Mouse (Mus musculus): ENCODE data around the gene Rcan2.
A peak's percentile ranks its signal among the peaks of the same experiment; 100 is the strongest.

Gene Rcan2

DNA sequence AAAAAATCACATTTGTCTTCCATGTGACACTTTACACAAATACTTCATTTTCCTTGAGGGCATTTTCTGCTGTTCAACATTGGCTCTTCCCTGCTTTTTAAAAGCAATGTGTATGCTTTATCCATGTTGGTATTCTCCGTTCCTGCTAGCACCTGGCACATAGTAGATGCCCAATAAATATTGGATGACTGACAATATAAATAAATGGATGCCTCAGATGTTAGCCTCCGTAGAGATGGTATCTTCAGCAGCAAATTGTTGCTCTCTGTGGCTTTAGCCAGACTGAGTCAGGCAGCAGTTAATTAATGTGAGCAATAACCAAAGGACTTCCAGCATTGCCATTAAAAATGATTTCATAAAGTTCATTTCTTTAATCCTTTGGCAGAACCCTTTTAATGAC lies 223.9 kb downstream of the Rcan2 start:
- no peak for DNase-seq

DNA sequence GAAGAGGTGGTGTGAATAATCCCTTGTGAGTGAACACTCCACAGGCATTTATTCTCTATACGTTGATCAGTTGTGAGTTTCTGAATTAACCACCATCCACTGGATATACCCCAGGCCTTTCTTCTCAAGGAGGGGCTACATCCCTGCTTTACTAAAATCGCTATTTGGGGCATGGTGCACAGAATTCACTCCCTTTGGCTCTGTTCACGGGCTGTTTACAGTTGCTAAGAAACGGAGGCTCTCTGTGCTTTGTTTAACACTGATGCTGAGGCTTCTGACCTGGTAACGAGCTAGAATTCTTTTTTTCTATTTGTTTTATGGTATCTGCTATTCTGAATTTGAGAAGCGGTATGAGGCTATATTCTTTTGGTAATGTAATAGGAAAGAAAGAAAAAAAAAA lies 224.8 kb downstream of the Rcan2 start:
- no peak for DNase-seq

DNA sequence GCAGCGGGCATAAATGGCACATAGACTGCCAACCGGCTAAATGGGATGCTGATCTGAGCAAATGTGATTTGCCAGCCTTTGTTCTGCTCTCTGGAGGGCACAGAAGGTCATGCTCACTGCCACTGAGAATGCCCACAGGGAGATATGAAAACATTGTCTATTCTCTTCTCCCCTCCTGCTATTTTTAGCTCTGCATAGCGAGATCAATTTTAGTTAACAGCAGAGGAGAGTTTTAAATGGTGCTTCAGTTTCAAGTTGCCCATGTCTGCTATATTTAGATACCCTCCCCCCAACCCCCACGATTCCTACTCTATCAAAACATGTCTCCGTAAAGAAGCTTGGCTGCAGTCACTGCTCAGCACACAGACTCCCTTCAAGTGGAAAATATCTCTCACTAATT lies 225.2 kb downstream of the Rcan2 start:
- DNase-seq = no peak

DNA sequence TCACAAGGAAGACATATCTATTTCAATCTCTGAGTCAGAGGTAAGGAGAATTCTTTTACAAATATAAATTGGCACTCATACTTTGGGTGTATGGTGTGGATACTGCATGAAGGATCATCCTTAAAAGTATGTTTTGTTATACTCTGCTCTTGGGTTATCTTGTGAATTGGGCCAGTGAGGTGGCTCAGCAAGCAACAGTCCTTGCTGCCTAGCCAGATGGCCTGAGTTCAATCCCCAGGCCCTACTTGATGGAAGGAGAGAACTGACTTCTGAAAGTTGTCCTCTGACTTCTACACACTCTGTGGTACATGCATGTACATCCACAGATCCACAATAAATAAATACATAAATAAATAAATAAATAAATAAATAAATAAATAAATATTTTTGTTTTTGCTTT lies 225.6 kb downstream of the Rcan2 start:
- no peak for DNase-seq

DNA sequence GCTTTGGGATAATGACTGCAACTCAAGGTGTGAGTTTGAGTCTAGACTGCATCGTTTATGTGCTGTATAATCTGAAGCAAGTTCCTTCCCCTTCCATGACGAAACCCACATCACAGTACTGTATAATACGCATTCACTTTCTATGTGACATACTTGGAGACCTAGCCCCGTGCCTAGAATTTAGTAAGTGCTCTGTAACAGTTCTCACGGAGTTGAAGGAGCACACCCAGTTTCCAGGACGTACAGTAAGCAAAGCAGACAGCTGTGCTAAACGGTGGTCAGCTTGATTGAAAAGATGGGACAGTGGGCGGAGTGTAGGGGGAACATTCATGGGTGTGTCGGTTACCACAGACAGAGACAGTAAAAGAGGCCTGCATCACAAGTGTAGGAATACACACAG lies 226.2 kb downstream of the Rcan2 start:
- DNase-seq = no peak

DNA sequence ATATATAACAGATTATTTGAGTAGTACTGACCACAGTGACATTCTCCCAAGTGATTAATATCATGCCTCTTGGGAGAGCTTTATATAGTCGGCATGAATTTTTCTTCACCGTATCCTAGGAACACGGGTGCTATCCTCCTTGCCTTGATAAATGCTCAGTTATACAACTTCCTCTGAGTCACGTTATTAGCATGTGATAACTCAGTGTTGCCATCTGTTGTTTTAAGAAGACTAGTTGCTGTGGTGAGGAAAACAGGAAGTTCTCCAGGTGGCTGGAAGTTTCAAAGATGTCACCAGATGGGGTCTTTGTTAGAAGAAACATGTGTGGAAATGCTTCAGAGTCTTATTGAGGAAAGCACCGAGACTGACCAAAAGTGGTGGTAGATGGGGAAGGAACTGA lies 228.5 kb downstream of the Rcan2 start:
- no peak for DNase-seq

DNA sequence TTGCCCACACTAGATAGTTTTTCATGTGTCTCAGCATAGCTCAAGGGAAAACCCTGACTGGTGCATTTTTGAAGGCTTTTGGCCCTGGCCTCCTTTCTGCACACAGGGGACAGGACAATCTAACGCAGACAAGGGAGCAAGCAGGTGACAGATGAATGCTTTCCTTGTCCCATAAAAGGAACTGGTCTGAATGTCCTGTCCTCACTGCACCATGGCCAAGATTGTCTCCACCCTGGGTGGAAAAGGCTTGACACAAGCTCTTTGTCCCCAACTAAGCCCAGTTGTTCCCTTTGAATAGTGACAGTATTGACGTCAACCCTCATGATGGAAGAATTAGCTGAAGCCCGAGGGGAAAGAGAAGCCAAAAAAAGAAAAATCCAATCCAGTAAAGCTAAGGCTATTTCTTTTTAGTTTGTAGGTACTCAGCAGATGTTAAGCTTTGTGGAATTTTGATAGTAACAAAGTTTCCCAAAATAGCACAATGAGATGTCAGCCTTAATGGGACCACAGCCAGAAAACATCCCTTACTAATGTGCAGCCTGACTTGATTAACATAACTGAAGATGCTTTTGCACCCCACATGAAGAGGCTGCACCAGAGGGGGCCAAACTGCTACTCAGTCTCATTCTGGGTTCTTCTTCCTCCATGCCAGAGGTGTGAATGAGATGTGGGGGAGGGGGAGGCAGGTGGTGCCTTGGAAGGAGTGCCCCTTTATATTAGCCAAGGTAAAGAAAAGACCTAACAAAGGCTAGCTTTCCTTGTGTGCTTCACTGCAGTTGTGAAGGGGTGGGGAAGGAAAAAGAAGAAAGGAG lies 229.8 kb downstream of the Rcan2 start:
- peak in 1 of 2 experiments; percentile 3 for DNase-seq

DNA sequence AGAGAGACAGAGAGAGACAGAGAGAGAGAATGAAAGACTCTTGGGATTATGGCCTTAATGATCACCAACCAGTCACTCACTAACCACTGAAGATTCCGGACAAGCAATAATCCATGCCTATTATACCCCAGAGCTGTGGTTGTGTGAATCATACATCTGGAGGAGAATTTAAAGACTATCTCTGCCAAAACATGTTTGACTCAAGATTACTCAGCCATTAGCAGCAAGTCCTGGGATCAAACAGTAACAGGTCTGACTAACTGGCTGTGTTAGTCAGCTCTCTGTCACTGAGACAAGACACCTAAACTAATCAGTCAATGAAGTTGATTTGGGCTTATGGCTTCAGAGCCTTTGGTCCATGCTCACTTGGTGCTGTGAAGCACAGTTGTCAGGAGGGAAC lies 233.9 kb downstream of the Rcan2 start:
- DNase-seq = no peak

DNA sequence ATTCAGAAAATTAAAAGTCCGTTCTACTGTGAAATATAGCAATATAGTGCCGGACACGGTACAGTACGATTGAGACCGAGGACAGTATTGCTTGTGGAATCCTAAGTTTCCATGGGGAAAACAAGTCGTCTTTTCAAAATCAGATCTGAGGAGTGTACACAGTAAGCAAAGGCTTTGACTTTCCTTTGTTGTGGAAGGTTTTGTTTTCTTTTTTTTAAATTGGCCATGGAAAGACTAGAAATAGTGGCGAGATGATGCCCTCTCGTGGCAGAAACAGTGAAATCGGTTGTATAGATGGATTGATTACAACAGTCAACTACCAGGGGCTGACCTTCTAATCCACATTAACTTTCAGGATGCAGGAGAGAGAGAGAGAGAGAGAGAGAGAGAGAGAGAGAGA lies 237.5 kb downstream of the Rcan2 start:
- peak; percentile 66 to 69 for DNase-seq

DNA sequence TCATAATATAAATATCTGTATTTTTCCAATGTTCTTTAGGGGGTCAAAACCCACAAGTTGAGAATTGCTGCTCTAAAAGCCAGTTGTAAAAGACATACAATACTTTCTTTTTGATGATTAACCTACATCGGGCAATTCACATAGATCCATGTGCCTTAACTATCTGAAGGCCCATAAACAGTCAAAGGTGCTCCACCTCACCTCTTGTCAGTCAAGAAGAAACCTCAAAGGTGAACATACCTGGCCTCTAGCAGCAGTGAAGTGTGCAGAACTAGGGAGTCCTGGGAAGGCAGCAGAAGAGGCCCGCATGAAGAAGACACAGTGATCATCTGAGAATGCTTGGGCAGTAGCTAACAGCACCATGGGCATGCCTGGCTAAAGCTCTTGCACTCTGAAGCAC lies 239.3 kb downstream of the Rcan2 start:
- no peak for DNase-seq

DNA sequence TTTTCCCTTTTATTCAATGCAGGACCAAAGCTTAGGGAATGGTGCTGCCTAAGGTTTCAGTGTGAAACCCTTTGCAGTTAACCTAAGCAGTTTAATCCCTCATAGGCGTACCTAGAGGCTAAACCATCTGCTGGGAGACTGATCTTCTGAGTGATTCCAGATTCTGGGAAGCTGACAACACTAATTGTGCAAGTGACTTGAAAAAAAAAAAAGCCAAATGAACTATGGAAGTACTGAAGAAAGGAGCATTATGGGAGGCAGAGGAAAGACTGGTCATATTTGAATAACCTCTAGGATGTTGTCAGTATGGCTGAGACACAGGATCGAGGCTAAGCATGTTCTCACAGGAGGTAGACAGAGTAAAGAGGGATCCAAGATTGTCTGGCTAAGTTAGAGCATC lies 241.2 kb downstream of the Rcan2 start:
- no peak for DNase-seq

DNA sequence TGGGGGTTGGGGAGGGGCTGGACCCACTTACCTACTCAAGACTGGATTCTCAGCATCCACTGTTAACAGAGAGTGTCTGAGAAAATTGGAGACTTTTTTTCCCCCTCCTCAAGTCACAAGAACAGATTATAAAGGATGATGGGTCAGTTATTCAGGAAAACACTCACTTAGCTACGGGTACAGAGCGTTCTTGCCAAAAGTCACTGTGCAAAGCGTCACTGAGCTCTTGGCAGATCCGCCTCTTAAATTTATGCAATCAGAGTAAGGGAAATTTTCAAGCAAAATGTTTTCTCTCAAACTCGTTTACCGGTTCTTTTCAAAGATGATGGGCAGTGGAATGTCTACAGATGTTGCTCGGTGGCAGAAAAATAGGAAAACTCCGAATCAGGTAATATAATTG lies 241.7 kb downstream of the Rcan2 start:
- no peak for DNase-seq

DNA sequence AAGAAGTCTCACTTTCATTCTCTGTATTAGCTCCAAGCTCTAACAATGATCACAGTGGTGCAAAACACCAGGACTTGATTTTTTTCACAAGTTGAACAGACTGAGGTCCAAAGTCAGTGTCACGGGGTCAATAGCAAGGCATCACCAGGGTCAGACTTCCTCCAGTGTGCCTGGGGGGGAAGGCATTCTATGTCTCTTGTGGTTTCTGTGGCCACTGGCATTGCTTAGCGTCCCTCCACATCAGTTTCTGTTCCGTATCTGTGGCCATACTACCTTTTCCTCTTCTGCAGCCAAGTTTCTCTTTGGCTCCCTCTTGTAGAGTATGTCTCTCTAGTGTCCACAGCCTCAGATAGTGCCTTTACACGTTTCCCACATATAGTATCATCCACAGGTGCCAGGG lies 252.3 kb downstream of the Rcan2 start:
- DNase-seq = no peak

DNA sequence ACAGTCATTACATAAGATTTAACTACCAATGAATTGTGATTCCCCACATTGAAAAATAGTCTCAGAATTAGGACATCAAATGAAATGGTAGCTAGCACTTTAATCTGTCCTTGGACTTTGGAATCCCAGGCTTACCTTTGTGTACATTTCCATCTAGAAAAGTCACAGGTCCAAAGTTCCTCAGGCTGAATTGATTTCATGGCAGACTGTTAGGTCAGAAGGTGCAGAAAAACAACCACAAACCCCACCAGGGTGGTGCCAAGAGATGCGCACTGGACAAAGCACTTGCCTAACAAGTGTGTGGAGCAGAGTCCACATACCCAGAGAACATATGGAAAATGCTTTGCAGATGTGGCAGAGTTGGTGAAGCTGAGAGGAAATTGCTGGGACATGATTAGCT lies 256.0 kb downstream of the Rcan2 start:
- DNase-seq = no peak

DNA sequence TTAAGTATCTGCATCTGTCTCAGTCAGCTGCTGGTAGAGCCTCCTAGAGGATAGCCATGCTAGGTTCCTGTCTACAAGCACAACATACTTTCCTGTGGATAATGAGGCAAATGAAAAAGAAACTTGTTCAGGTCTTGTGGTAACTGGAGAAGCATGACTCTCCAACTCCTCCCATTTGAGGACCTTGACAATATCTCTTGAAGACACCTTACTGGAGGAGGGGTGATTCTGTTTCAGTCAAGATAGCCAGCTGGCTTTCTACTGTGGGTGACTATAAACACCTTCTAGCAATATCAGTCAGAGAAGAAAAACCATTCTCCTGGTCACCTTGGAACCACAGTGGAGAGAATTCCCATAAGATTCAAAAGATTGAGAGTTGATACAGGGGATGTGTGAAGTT lies 257.0 kb downstream of the Rcan2 start:
- no peak for DNase-seq

DNA sequence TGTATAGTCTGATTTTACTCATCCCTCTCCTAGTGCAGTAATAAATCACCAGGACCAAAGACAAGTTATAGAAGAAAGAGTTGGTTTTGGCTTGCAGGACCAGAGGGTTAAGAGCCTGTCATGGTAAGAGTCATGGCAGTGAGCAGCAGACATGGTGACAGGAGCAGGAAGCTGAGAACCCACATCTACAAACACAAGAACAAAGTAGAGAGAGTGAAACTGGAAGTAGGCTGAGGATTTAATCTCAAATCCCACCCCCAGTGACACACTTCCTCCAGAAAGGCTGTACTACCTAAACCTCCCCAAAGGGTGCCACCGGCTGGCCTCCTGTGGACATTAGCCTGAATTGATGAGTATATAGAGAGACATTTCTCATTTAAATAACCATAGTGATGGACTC lies 259.6 kb downstream of the Rcan2 start:
- DNase-seq = no peak

DNA sequence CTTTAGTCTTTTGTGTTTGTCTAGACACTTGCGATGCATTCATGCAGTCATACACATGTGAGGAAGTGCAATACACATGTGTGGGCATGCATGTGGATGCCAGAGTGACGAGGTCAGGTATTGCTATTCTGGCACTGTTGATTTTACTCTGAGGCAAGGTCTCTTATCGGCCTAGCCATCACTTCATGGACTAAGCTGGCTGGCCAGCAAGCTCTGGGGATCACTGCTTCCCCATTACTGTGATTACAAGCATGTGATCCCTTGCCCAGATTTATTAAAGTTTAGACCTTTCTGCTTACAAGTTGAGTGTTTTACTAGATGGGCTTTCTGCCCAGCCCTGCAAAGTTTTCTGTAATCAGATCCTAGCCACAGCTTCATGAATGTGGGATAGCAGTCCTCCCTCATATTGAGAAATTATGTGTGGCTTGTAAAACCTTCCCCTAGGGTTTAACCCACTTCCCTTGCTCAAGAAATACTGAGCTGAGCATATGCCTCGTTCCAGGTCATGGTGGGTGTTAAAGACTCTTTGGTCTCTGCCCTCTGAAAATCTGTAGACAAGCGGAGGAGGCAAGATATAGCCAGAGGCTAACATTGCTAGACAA lies 260.2 kb downstream of the Rcan2 start:
- DNase-seq = peak; percentile 13 to 46

DNA sequence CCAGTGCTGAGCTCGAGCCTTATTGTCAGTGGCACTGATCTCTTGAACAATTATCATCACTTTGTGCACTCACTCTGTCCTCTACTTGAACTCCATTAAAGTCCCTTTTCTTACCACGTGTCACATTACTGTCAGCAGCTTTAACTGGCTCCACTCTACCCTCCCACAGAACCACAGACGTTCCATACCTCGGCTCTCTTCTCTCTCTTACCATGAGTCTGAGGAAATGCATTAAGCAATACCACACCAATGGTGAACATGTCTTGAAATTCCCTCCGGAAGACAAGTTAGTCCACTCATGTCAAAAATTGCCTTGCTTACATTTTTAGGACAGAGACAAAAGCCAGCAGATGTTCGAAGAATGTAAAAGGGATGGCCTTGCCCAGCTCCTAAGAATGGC lies 267.7 kb downstream of the Rcan2 start:
- no peak for DNase-seq

DNA sequence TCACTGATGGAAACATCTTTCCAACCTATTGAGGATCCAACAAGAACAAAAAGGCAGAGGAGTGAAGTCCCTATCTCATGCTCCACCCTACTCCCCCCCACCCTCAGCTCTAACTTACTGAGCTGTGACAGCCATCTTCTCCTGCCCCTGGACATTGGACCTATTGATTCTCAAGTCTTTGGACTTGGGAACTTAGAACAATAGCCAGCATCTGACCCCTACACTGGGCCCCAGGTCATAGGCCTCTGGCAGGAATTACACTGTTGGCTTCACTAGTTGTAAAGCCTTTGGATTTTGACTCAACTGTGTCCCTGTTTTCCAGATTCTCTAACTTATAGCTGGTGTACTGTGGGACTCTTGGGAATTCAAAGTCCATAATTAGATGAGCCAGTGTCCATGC lies 270.5 kb downstream of the Rcan2 start:
- DNase-seq = no peak

DNA sequence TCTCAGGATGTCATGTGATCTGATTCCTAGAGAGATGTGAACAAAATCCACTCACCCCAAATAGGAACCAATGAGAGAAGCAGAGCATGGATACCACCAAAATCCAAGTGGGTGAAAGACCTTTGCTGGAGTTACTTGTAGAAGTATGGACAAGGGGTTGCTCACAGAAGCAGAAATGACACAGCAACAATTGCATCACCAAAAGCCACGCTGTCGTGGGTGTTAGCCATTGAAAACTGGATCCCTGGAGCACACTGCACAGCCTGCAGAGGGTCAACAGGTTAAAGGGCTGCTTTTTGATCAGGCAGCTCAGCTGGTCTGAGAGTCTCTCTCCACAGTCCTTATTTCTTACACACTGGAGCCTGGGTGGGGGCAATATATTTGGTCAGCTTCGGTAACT lies 274.4 kb downstream of the Rcan2 start:
- DNase-seq = no peak

DNA sequence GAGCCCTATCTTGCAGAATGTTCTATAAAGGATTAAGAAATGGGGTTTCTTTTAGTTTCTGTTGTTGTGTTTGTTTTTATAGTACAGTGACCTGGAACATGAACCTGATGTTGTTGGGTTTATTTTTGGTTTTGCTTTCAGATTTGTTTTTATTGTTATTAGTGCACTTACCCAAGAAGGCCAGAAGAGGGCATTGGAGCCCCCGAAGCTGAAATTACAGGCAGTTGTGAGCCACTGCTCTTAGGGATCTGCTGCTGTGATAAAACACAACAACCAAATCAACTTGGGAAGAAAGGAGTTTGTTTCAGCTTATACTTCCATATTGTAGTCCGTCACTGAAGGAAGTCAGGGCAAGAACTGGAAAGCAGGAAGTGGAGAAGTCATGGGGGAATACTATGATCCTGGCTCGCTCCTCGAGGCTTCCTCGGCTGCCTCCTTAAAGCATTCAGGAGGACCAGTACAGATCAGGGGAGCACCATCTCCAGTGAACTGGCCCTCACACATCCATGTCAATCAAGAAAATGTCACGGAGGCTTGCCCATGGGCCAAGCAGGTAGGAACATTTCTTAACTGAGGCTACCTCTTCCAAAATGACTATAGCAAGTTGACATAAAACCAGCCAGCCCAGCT lies 275.0 kb downstream of the Rcan2 start:
- peak; percentile 21 to 45 for DNase-seq

DNA sequence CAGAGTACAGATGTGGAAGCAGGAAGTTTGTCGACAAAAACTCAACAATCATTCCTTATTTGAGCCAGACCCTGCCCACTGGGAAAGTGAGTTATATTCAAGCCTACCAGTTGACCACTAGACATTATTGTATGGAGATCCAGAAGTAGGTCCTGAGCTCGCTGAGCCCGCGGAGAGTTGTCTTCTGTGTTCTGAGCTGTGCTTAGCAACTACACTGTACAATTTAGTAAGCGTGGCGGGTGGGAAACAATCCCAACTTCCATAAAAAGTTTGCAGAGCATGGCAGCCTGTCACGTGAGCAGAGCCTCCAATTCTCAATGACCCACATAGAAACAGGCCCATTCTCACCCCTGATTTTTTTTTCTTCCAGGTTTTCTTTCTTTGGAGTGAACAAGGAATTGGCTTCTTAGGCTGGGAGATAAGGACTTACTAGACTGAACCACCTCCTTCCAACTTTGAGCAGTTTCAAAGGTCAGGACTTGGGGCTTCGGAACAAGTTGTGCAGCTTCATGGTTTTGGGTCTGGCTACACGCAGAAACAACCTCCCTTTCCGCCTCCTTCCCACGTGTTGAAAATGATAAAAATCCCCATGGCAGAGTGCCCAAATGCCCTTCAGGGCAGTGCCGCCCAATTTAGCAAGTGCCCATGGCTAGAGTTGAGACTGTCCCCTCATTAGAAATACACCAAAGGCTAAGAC lies 276.1 kb downstream of the Rcan2 start:
- DNase-seq = no peak

DNA sequence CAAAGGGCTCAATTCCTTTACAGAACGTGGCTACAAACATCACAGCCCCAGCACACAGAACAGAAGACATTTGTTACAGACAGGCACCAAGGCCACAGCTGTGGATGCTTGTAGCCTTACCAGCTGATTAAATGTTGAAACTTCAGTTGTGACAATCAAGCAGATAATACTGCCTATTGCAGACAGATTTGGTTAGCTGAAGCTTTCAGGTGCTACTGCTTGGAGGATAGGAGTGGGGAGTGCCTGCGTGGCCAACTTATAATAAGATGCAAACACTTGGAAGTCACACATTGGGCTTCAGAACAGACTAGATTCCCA lies 276.7 kb downstream of the Rcan2 start:
- no peak for DNase-seq

Measured in kidney, postnatal 4 days (tissue).